Mouse (Mus musculus) kidney, adult 2 months (tissue): ENCODE results near the gene Taar7e.

ENCODE experiments used
- CTCF ChIP-seq: fragments of 200-500 bp; conservative IDR thresholded peaks from 2 replicates; pipeline ENCODE4 v1.5.1; 2011; ENCODE audit warnings: low read depth, mild to moderate bottlenecking, control low read depth, low read length, moderate library complexity, mixed read lengths; ENCODE audit not compliant: insufficient read depth, insufficient read length
- POLR2A ChIP-seq: fragments of 200-500 bp; IDR thresholded peaks from one replicate; pipeline ENCODE4 v1.6.1; 2011; ENCODE audit warnings: low read depth, low read length, control low read depth

DNA sequence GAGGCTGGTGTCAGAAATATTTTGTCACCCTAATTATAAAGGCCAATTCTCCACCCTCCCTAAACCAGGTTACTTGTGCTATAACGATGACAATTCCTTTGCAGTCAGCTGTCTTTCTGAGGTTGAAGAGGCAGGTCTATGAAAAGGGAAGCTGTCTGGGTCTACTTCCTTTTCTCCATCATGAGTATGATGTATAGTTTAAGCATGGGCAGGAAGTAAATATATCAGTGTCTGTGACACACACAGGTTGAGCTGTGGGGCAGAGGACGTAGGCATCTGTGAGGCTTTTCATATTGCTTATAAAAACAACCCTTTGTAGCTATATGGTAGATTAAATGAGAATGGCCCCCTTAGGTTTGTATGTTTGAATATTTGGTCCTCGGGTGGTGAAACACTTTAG is 21.6 kb downstream of the Taar7e start:
- no peak for TF ChIP-seq POLR2A
- TF ChIP-seq CTCF: no peak
